Mouse (Mus musculus): ENCODE measurements around the gene Mapk8ip2.

- TF ChIP-seq CTCF (IDR thresholded peaks at IDR 0.05; ENCODE audit: borderline replicate concordance, control insufficient read depth, extremely low read depth, insufficient read depth, low read length, poor library complexity) (no peak), POLR2A (IDR thresholded peaks at IDR 0.05; ENCODE audit: control insufficient read depth, extremely low read depth, insufficient read depth, low read length, poor library complexity) (no peak)
Observed at GRCm38 (mm10) chr15:89504838-89505237, 51.1 kb downstream of the Mapk8ip2 start.
